Mouse (Mus musculus) kidney, postnatal 10 days (tissue): ENCODE measurements around the gene Olfr965.
A peak's percentile ranks its signal among the peaks of the same experiment; 100 is the strongest.
"Not testable (repeated sequence)": the region's sequence is repeated elsewhere in the genome, so short reads cannot be mapped to it uniquely, and the experiment has no call there.

Experiments
- DNase-seq: peaks from one replicate; pipeline ENCODE4 v3.0.0; 2021; ENCODE audit warnings: mixed read lengths

The Olfr965 gene

GRCm38 (mm10) chr9:39711053-39711452 lies at the start of gene Olfr965:
Olfr965 (plus strand) TSS chr9:39711353.
- no peak for DNase-seq

- no peak for DNase-seq
Observed at GRCm38 (mm10) chr9:39666905-39667304, 44.2 kb upstream of the Olfr965 start, which contains the start of gene Olfr963. Olfr963 (plus strand) TSS chr9:39667205.

- no peak for DNase-seq
Observed at GRCm38 (mm10) chr9:39669723-39670122, 41.4 kb upstream of the Olfr965 start.

GRCm38 (mm10) chr9:39674820-39675219 lies 36.3 kb upstream of the Olfr965 start:
- DNase-seq = no peak

- no peak for DNase-seq
Observed at GRCm38 (mm10) chr9:39678557-39678956, 32.6 kb upstream of the Olfr965 start.

GRCm38 (mm10) chr9:39679280-39679679 lies 31.9 kb upstream of the Olfr965 start:
- DNase-seq = no peak

- not testable (repeated sequence) for DNase-seq
Observed at GRCm38 (mm10) chr9:39701123-39701522, 10.0 kb upstream of the Olfr965 start.

GRCm38 (mm10) chr9:39707017-39707416 lies 4.1 kb upstream of the Olfr965 start, which contains the start of gene Olfr149:
Olfr149 (minus strand) TSS chr9:39707117.
- no peak for DNase-seq

GRCm38 (mm10) chr9:39708958-39709357 lies 2.2 kb upstream of the Olfr965 start:
- peak; percentile 70 for DNase-seq

- DNase-seq = no peak
Observed at GRCm38 (mm10) chr9:39730678-39731077, 19.5 kb downstream of the Olfr965 start, which contains the start of gene Olfr150. Olfr150 (plus strand) TSS chr9:39730978.

- no peak for DNase-seq
Observed at GRCm38 (mm10) chr9:39740741-39741140, 29.6 kb downstream of the Olfr965 start.

GRCm38 (mm10) chr9:39745949-39746348 lies 34.8 kb downstream of the Olfr965 start, which contains the start of gene Olfr967:
Olfr967 (plus strand) TSS chr9:39746249.
- DNase-seq = no peak

- no peak for DNase-seq
Observed at GRCm38 (mm10) chr9:39746428-39746827, 35.3 kb downstream of the Olfr965 start.
